Mouse (Mus musculus) erythroid progenitor cell, adult 5-6 weeks (primary cell): Measurements from ENCODE around the gene Tbc1d13. TPM values are rescaled to one million over a fixed set of nuclear protein-coding genes. Genes with fewer than 3 reads are reported as not detected.

ENCODE experiments used
- ATAC-seq: replicated peaks from 2 replicates; pipeline ENCODE4 v1.8.0; 2016; ENCODE audit warnings: moderate number of reproducible peaks, mild to moderate bottlenecking, moderate TSS enrichment, inconsistent platforms; ENCODE audit not compliant: poor library complexity, low FRiP score, severe bottlenecking
- total RNA-seq, 2 experiments: library from RNA; stranded (forward) in 1 of 2; stranded (reverse) in 1 of 2; fragments of 150-400 nt in 1 of 2; fragments of 186-747, 209-891 nt in 1 of 2; gene quantifications; 2 replicates each; pipeline versions ENCODE4 v1.2.3 to v1.2.4; 2015 to 2017; ENCODE audit warnings: low replicate concordance in 2 of 2

Gene Tbc1d13
- total RNA-seq (2015; ENCODE audit: low replicate concordance) (4.7 and 9.2 TPM in 2 replicates), total RNA-seq (2017; ENCODE audit: low replicate concordance) (4.8 and 13.2 TPM in 2 replicates)

GRCm38 (mm10) chr2:30133613-30134377 is at the start of gene Tbc1d13:
Gene Tbc1d13 (plus strand): TSS chr2:30133746.
- peak; percentile 93 for ATAC-seq

DNA sequence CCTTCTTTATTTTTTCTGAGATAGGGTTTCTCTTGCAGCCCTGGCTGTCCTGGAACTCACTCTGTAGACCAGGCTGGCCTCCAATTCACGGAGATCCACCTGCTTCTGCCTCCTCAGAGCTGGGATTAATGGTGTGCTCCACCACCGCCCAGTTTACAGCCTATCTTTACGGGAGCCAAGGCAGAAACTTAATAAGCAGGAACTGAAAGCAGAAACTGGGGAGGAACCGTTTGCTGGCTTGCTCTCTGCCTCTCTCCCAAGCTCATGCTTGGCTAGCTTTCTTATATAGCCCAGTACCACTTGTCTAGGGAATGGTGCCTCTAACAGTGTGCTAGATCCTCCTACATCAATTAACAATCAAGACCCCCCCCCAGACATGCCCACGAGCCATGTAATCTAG is 49.4 kb upstream of the Tbc1d13 start:
- no peak for ATAC-seq

- no peak for ATAC-seq
Observed at GRCm38 (mm10) chr2:30084632-30085031, 48.9 kb upstream of the Tbc1d13 start.

DNA sequence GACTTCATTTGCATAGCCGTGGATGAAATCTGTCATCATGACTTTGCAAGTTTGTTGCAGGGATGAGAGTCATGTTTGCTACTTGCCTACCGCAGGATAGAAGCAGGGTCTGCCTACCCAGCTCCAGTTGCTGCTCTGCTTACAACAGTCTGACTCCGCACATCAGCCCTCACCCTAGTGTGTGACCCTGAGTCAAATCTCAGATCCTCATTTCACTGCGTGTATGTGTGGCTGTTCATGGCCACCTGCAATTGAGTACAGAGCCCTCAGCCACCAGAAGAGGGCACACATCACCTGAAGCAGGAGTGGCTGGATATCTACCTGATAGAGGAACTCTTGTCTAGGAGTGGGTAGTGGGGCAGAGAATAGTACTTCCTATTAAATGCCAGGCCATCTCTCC is 46.2 kb upstream of the Tbc1d13 start:
- ATAC-seq: no peak

DNA sequence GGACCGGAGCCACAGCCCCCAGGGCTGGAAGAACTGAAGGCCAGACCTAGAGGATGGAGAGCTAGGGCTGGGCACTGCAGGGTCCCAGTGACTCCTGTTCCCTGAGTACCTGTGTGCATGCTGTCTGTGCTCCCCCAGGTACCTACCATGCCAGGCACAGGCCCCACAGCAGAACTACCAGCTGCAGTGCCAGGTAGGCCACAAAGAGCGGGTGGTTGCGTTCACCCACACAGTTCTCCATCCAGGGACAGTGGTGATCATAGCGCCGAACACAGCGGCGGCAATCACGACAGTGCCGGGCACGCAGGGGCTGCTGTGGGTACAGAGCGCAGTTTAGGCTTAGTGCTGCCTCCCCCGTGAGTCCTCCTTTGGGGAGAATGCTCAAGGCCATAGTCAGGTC is 42.0 kb upstream of the Tbc1d13 start:
- ATAC-seq: no peak

GRCm38 (mm10) chr2:30092280-30092918 is 41.1 kb upstream of the Tbc1d13 start:
- no peak for ATAC-seq

GRCm38 (mm10) chr2:30093471-30094207 is 39.9 kb upstream of the Tbc1d13 start, which contains the start of gene Zdhhc12:
Gene Zdhhc12 (minus strand): TSS chr2:30093648.
- ATAC-seq: peak; percentile 94

DNA sequence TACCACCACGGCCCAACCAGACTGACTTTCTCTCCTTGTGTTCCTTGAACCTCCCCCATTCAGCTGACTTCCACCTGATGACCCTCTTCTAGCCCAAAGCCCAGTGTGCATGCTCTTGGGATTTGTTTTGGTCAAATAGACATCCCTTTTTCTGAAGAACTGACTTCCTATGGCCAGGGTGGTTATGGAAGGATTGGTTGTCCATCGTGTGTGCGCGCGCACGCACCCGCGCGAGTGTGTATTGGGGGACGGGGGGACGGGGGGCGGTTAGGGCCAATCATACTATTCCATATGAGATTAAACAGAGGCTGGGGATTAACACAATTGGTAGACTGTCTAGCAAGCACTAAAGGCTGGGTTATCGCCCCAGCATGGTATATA is 39.3 kb upstream of the Tbc1d13 start:
- ATAC-seq: no peak

- ATAC-seq: peak; percentile 47; the same call in 1 of the 2 replicates
Observed at GRCm38 (mm10) chr2:30095882-30096527, 37.5 kb upstream of the Tbc1d13 start.

GRCm38 (mm10) chr2:30100214-30100613 is 33.3 kb upstream of the Tbc1d13 start:
- ATAC-seq: no peak

GRCm38 (mm10) chr2:30106364-30106763 is 27.2 kb upstream of the Tbc1d13 start:
- ATAC-seq: 0 out of 2 replicates have a peak, but pooled peaks have one; percentile 55

GRCm38 (mm10) chr2:30107646-30108045 is 25.9 kb upstream of the Tbc1d13 start:
- no peak for ATAC-seq

GRCm38 (mm10) chr2:30108260-30108659 is 25.3 kb upstream of the Tbc1d13 start:
- no peak for ATAC-seq

- no peak for ATAC-seq
Observed at GRCm38 (mm10) chr2:30111500-30111899, 22.0 kb upstream of the Tbc1d13 start.

DNA sequence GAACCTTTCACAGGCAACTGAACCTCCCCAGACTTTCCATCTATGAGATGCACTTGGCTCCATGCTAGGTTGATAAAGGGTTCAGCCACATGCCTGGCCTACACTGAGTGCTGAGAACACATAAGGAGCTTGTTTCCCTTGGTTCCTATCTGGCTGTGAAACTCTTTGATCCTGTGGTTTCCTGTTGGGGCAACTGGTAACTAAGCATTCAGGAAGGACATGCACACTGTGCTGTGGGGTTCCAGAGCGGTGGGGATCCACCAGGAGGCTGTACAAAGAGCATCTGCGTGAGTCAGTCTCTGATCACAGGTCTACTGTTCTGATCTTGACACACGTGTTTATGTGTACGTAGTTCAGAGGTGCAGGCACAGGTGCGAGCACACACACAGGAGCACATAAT is 21.0 kb upstream of the Tbc1d13 start:
- no peak for ATAC-seq

- ATAC-seq: no peak
Observed at GRCm38 (mm10) chr2:30119641-30120051, 13.9 kb upstream of the Tbc1d13 start.

DNA sequence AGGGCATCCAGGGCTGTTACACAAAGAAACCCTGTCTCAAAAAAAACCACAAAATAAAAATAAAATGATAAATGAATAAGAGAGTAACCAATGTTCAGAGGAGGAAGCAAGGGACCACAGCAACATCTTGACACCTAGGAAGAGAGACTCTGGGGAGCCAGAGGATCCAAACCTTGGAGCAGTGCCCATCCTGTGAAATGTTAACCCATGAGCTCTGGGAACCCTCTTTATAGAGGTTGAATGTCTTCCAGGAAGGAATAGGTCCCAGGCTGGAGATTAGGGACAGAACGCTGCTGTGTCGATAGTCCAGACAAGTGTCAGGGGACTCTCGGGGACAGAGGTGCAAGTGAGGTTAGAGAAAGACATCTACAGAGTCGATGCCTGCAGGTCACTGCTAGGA is 13.3 kb upstream of the Tbc1d13 start:
- ATAC-seq: no peak

- no peak for ATAC-seq
Observed at GRCm38 (mm10) chr2:30122766-30123165, 10.8 kb upstream of the Tbc1d13 start.

GRCm38 (mm10) chr2:30123729-30124471 is 9.6 kb upstream of the Tbc1d13 start:
- ATAC-seq: peak; percentile 11; the same call in 1 of the 2 replicates
